Mouse (Mus musculus) layer of hippocampus, adult 8-10 months (tissue): ENCODE results near the gene Rabif. TPM values are rescaled to one million over a fixed set of nuclear protein-coding genes. Genes with fewer than 3 reads are reported as not detected.
A peak's percentile ranks its signal among the peaks of the same experiment; 100 is the strongest.
"Not testable (repeated sequence)": the region's sequence is repeated elsewhere in the genome, so short reads cannot be mapped to it uniquely, and the experiment has no call there.

Experiments
- DNase-seq, 2 experiments: peaks; one replicate each; pipeline ENCODE4 v3.0.0; 2022; ENCODE audit warnings: low spot score in 2 of 2
- total RNA-seq, 4 experiments: library from RNA; stranded (reverse); gene quantifications; 2 replicates each; pipeline ENCODE4 v1.2.4; 2022

The Rabif gene
- total RNA-seq, 4 experiments from 2014 or later, result 20.0 to 26.7 (median 21.8) TPM

DNA sequence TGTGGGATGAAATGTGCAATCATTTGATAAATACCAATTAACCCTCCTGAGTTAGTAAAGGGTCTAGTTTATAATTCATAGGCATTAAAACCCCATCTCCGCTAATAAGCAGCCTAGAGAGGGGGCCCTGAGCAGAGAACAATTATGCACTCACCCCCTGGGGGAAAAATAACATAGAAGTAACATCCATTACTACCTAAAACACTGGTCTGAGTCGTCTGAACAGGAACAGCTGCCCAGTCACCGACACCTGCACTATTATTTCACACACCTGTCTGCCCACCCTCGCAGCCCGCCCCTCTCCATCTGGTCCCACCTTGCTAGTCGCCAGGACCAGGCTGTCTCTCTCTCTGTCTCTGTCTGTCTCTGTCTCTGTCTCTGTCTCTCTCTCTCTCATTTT, 18.1 kb downstream of the Rabif start:
- DNase-seq, result no peak

DNA sequence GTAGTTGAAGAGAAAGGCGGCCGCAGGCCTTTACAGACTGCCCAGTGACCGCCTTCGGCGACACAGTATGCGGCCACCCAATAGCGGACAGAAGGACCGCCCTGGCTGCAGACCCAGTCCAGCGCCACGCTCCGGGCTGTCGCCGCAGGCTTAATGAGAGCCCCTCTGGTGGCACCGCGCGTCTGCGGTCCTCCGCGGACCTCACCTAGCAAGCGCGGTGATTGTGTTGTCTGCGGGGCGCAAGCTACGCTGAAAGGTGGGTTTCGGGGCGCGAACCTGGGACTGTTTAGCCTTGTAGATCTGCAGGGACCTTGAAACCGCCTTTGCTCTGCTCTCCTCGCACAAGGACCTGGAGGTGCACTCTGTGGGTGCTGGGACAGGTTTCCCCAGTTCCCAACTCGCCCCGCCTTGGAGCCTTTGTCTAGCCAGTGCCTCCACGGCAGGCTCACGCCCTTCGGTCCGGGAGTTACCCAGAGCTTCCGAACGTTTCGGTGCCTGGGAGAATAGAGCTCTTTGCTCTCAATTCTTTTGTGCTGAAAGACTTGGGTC, 18.9 kb downstream of the Rabif start:
- DNase-seq, result no peak

DNA sequence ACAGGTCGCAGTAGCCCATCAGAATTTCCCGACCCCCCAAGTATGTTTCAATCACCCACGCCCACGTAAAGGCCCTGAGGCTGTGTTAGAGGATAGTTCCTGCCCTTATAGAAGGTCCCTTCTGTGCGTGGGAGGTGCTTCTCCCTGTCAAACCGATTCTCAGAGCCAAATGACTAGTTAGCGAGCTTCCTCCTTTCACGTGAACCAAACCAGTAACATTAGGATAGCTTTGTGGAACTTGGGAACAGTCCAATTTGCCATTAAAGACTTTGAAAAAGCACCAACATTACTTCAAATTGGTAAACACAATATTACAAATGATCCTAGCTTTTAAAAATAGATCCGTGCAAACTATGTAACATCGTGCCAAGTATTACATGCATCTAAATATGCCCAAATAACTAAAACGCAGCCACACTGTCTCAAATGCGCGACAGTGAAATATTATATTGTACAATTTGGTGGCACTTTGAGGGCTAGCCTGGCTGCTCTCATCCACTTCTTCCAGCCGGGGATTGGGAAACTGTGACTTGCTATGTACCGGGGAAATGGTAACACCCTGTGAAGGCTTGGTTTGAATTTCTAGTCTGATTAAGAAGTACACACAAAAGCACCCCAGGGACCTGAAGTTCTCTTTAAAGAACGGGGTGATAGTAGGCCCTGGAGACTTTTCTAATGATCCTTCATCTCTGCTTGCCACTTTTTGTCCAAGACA, 19.6 kb downstream of the Rabif start:
- DNase-seq, result no peak

DNA sequence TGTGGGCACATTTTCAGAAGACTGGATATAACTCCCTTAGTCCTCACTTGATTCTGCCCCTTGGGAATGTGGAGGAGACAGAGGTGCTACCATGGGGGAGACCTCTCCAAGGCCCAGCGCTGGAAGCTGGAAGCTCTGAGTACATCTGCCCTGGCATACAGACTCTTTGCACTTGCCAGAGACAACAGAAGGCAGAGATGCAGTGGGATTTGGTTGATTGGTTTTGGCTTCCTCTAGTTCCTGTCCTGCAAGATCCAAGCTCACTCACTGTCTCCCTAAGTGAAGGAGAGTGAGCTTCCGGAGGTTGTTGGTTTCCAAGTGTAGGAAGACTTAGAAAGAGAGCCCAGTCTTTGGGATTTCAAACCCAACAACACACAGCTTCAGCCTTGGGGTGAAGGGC, 21.4 kb downstream of the Rabif start:
- DNase-seq, result no peak

DNA sequence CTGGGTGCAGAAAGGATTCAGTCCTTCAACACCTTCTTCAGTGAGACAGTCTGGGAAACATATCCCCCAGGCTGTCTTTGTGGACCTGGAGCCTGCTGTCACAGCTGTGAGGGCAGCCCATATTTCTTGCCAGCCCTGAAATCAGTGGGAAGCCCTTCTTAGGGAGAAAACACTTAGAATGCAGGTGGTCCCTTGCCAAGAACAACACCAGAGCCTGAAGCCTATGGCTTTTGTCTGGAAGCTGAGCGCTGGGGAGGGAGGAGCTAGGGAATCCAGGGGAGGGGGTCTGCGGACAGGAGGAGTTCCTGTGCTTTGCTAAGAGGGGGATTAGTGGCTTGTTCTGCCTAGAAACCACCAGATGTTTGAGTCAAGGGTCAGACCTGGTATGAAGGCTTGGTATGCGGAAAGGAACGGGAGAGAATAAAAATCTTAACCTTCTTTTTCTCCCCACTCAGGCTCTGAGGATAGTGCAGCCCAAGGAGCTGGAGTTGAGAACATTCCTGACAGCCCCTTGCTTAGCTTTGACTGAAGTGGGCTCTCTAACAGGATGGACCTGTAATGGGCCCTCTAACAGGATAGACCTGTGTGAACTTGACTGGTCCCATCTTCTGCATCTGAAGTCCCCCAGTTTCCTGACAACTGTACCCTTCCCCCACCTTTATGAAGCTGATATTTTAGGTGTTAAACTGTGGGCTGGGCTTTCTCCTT, 22.2 kb downstream of the Rabif start:
- DNase-seq, result no peak

DNA sequence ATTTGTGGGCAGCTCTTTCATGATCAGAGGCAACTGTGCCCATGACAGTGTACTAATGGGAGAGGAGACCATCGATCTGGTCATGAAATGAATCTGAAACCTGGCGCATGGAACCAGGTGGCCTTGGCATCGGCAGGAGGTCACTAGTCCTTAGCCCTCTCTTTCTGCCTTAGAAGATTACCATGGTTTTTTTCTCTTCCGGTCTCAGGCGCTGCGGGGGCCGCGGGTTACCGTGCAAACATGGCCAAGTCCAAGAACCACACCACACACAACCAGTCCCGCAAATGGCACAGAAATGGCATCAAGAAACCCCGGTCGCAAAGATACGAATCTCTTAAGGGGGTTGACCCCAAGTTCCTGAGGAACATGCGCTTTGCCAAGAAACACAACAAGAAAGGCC, 23.4 kb downstream of the Rabif start:
- not testable (repeated sequence) for DNase-seq

DNA sequence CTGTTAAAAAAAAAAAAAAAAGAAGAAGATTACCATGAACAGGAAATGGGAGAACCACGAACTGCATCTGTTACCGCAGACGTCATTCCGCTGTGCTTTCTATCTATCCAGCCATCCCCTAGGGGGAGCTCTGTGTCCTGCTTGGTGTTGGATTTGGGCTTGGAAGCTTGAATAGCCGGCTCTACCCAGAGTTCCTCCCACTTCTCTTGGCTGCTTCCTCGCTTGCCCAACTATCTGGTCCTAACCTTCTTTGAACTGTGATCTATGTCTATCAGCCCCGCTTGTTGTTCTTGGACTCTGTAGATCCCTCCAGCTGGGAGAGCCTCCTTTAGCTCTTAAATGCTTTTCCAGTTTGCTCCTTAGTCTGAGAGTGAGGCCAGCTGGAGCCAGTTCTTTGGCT, 24.2 kb downstream of the Rabif start:
- peak; percentile 77 to 85 for DNase-seq

DNA sequence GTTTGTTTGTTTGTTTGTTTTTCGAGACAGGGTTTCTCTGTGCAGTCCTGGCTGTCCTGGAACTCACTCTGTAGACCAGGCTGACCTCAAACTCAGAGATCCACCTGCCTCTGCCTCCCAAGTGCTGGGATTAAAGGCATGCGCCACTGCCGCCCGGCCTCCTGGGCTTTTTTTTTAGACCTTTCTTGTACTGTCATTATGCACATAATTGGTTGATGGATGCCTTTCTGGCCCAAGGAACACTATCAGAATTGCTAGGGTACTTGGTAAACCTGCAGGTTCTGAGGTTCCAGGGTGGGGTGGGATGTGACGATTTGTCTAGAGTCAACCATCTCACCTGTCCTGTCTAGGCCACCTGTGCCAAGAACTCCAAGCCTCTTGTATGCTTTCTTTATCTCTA, 24.8 kb downstream of the Rabif start:
- not testable (repeated sequence) for DNase-seq

DNA sequence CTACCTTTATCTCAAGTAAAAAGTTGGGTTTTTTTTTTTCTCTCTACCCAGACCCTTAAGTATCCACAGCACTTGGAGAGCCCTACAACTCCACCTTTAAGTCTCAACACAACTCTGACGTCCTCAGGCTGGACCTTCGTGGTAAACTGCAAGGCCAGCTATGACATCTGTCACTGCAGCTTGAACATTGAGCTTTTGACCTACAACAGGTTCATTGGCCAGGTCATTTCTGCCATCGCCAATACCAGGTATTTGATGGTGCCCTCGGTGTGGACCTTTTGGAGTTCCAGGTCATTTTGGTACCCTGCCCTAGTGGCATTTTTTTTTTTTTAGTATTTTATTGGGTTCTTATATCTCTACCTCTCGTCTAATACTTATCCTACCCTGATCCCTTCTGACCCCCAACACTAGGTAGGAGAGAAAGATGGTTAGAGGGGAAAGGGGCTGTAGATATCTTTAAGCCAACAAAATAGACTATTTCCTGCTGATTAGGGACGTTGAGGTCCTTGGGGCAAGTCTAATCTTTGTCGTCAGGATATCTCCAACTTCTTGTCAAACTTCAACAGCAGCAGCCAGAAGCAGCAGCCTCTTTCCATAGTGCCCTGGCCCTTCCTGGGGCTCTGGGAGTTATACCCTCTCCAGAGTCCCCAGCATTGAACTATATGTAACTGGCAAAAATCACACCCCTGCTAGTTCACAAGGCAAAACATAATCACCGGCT, 25.7 kb downstream of the Rabif start:
- DNase-seq, result no peak

DNA sequence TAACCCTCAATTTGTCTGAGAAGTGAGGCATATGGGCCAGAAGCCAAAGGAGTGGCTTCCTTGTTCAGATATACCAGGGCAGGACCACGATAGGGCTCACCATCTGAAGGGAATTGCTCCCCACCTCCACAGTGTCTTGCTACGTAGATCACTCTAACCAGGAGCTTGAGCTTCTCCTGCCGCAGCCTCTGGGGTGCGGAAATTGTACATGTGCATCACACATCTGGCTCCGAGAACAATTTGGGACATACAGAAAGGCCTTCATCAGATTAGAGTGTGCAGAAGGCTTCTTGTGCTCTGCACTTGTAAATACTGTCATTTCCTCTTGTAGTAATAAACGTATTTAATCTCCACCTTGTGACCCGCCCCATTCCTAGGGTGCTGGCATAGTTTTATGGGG, 26.7 kb downstream of the Rabif start:
- no peak for DNase-seq

DNA sequence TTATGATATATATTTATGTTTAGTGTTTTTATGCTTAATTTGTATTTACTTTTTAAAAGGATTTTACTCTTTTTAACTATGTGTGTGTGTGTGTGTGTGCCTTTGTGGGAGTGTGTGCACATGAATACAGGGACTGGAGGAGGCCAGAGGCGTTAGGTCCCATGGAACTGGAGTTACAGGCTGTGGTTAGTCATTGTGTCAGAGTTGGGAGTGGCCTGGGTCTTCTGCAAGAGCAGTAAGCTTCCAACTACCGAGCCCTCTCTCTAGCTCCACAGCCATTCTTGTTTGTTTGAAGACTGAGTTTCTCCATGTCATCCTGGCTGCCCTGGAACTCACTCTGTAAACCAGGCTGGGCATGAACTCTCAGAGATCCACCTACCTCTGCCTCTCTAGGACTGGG, 27.9 kb downstream of the Rabif start:
- DNase-seq, result no peak

DNA sequence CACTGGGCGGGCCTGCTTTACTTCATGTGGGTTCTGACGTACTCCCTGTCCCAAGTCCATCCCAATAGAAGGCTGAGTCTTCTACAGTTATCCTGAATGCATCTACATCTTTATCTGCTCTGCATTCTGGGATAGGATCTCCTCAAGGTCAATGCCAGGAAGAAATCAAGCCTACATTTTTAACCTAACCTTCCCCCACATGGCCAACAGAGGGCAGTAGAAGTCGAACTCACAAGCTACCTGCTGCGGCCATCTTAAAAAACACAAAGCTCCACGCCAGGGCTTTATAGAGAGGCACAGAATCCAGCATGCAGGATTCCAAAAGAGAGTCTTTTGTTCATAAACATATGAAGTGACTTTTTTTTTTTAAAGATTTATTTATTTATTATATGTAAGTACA, 30.0 kb downstream of the Rabif start:
- DNase-seq, result no peak

DNA sequence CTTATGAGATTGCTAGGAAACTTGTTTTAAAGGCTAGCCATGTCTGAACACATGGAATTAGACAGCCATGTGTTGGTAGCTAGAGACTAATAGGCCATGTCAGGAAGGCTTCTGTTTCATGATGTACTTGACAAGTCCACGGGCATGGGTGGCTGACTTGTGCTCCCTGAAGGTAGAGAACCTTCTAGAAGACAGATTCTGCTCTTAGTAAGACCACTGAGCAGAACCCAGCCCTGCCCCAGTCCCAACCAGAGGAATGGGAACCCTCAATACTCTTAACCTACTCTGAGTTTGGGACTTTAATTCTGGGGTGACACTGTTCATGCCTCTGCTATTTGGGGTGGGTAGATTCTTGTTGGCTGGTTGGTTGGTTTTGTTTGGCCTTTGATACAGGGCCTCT, 30.6 kb downstream of the Rabif start:
- DNase-seq, result no peak

DNA sequence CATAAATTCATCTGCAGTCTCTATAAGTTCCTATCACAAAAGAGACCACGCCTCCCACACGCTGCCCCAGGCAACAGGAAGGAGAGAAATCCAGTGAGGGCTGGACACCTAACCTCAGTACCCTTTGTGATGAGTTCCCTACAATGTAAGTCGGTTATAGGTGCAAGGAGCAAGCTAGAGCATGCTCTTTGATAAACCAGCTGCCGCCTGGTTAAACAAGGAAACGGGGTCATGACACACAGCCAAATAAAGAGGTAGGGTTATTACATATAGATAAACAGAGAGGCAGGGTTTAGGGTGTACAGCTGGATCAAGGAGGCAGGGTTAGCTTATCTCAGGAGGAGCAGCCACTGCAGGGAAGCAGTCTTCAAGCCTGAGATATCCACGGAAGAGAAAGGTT, 32.3 kb downstream of the Rabif start:
- no peak for DNase-seq

DNA sequence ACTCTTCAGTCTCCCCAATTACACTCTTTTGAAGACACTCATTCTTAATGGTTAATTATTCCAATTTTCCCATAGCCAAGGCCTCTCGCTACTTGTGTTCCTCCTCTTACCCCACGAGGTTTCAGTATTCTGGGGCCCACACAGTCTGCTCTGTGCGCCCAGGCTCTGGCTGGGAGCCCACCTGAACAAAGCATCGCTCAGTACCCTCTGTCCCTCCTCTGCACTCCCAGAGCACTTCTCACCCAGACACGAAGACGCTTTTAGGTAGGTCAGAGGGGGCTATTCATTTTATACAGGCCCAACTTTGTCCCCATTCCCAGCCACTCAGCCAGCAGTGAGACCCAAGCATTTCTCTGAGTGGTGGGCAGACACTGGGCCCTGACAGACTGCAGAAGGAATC, 36.2 kb downstream of the Rabif start:
- peak; percentile 48 to 72 for DNase-seq

DNA sequence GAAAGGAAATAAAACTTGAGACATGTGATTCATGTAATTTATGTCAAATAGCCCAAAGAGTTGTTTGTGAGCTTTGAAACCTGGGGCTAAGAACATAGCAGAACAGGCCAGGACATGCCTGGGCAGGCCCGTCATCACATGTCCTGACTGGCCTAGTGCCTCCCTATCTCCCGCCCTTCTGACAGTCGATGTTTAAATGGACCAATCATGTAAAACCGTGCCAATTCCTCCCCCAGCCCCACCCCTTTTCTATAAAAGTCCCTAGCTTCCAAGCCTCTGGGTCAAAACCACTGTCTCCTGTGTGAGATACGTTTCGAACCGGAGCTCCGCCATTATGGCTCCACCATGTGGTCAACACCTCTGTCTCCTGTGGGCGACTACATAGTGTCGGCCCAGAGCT, 39.3 kb downstream of the Rabif start:
- not testable (repeated sequence) for DNase-seq

DNA sequence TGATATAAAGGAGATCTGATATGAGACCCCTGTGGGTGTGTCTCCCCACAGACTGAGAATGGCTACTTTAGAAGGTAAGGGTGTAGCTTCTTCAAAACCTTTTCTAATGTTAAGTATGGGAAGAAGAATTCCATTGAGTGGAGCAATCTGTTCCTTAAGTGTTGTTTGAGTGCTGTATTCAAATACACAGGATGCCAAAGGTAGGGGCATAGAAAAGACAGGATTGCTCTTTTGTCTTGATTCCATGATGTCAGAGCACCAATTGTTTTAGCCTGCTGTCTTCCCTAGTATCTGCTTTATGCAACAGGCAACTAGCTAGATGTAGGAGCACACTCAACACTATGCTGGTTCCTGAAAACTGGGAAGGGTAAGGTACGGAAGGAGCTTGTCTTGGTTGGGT, 40.6 kb downstream of the Rabif start:
- DNase-seq, result no peak

DNA sequence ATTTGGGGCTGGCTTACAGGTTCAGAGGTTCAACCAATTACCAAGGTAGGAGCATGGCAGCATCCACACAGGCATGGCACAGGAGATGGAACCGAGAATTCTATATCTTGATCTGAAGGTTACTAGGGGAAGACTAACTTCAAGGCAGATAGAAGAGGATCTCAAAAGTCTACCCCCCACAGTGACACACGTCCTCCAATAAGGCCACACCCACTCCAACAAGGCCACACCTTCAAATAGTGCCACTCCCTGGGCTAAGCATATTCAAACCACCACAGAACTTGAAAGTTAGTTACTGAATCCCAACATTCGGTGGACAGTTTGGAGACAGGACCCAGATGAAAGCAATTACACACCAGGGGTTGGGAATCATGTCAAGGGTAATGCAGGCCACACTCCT, 41.1 kb downstream of the Rabif start:
- no peak for DNase-seq

DNA sequence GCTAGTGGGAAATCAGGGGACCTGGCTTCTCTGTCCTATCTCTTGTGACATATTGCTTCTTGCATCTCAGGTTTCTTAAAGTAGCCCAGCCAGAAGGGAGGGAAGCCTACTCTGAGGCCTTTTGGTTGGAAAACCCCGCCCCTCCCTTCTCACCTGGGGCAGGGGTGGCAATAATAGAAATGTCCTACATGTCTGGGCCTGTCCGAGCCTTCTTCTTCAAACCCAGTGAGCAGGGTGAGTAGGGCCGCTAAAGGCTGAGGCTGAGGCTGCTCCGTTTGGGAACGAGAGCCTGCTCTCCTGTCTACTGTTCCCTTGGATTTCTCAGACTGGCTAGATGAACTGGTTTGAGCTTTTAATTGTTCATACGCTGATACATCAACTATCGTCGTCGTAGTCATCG, 46.2 kb downstream of the Rabif start:
- no peak for DNase-seq

DNA sequence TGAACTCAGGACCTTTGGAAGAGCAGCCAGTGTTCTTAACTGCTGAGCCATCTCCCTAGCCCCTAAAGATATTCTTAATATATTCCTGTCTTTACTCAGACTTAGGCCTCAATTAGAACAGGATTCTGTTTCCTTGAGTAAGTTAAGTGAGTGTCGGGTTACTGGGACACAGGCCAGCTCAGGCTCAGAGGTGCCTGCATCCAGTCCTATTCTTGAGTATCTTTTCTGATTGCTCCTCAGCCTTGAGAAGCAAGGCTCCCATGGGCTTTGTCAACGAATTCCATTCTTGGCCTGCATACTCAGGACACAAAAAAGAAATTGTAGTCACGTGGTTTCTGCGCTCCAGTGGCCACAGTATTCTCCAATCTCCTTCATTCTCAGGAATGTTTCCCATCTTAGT, 53.8 kb downstream of the Rabif start:
- DNase-seq, result no peak

DNA sequence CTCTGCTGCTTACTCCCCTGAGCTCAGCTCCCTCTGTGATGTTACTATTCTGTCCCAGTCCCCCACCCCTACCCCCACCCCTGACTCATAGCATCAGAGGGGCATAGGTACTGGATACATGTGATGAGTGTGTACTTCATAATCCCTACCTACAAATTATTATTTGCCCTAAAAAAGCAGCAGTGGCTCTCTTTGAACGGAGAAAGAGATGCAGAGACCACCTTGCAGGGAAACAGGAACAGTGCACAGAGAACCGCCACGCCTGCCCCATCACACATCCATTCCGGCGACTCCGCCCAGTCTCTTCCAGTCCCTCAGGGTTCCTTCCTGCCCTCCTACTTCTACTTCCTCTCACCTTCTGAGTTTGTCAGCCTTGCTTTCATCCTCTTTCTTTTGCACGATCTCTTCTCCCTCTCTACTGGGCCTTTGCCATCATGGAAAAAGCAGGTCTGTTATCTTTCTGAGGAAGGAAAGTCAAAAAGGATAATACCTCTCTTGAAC, 55.2 kb downstream of the Rabif start, which contains the start of gene Mgat4e:
TSS of gene Mgat4e (minus strand) at position 51 of the 501 bp plus-strand sequence.
- no peak for DNase-seq

DNA sequence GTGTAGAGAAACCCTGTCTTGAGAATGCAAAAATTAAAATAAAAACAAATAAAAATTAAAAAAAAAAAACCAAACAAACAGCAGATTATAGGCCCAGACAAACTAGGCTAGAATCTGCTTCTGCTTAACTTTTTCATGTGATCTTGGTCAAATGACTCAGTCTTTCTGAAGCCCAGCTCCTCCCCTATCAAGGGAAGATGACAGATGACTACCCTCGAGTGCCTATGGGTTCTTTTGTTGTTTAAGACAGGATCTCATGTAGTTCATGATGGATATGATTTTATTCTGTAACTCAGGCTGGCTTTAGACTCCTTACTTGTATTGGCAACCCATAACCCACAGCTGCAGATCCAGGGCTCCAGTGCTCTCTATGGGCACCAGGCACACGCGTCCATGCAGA, 57.4 kb downstream of the Rabif start:
- DNase-seq, result no peak
